Mouse (Mus musculus) testis, adult 10 weeks (tissue): ENCODE measurements around the gene Cenph. TPM values are rescaled to one million over a fixed set of nuclear protein-coding genes. Genes with fewer than 3 reads are reported as not detected.

Experiments
- polyA plus RNA-seq: library from polyadenylated mRNA; stranded (reverse); fragments of 350-450 nt; fragmentation: Illumina TruSeq; extraction: RNeasy Lipid Tissue Mini Kit (QIAGEN cat#74804); gene quantifications from one replicate; pipeline ENCODE4 v1.2.3, GENCODE M21; 2014; ENCODE audit warnings: low read depth, low replicate concordance

Cenph gene
- polyA plus RNA-seq = 19.5 TPM

DNA sequence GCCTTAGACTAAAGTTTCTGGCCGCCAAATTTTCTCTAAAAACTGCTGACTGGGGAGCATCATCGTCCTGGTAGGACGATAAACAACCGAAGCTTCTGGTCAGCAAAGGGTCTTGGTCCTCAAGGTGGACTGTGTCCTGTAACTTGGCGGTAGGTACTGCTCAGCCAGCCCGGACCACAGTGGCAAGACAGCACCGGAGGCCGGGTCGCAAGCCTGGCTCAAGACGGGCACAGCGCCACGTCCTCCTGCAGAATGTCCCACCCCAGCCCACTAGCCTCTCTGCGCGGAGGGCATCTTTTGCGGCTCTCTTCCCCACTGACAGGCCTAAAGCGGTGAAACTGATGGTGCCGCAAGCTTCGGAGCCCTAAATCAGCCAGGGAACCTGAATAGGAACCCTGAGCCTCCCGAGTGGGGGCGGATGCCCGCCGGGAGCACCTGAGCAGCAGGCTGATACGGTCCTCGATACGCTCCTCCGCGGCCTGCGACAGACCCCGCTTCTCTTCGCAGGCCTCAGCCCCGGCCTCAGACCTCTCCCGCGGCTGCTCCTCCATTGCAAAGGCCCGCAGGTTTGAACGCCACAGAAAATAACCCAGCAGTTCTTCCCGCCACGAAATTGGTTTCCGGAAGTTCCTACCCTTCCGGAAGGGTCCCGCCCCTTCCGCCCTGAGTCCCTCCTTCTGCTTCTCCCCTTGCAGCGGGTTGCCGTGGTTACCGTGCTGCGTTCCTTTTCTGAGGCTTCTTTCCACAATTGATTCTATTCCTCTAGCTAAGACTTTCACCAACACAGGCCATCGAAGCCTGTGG, at the start of gene Cenph:
Gene Cenph (minus strand): TSS at position 648 of the 804 bp plus-strand sequence.

DNA sequence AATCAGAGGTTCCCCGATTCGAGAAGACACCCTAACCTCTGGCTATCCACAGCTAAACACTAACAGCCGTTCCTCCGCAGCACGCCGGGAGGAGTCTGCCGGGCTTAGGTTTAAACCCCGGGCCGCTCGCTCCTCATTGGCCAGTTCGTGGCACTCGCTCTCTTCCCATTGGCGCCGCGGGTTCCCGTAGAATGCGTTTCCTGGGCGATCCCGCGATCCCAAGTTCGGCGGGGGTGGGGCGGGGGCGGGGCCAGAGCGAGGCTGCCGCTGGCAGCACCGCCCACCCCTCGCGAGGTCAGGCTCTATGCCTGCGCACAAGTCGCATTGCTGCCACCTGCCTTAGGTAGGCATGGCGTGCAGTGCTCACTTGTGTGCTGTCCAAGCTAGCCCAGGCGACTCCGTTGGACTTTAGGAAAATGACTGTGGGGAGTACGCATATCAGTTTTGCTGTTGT, 10.7 kb upstream of the Cenph start, which contains the start of gene Ccnb1:
Gene Ccnb1 (minus strand): TSS at position 157 of the 454 bp plus-strand sequence.

DNA sequence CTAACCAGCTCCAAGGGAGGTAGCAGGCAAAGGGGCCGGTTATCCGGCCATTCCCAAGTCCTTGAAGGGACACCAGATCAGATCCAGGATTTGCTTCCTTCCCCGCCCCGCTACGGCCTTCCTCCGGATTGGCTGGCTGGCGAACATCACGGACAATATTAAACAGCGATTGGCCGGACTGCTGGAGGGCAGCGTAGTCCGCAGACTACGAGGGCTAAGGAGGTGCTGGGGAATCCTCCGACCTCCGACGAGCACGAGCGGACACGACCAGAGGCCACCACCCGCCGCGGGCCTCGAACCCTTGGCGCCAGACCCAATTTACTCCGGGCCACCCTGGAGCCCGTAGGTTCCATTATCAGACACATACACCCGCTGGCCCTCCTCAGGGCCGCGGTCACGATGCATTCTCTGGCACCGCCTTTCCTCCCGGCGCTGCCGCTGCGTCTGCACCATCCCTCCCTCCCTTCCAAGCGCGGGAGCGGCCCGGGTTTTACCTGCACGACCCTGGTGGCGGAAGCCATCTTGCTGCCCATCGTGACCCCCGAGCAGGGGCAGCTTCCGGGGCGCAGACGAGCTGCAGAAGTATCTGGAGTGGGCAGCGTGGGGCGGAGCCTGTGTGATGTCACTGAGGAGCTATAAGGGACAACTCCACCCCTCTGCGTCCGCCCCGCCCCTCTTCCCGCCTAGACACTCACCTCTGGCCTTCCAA, 31.5 kb downstream of the Cenph start, which contains the start of gene Mrps36:
Gene Mrps36 (minus strand): TSS at position 624 of the 709 bp plus-strand sequence.

DNA sequence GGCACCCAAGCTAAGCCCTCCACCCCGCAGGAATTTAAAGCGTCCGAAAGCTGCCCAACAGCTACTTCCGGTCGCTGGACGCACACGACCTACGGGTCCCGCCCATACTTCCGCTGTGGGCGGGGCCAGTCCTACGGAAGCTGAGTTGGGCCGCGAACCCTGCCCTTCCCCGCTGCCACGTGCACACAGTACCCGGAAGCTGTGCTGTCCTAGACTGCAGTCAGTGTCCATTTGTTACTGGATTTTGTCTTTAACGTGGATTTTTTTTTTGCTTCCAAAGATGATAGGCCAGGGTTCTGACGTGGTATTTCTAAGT, 44.9 kb downstream of the Cenph start, which contains the start of gene Cdk7:
Gene Cdk7 (minus strand): TSS at position 79 of the 316 bp plus-strand sequence.

Other genes starting within 250 kb of the Cenph start
- gene Ocln, start 223.2 kb downstream of the Cenph start, polyA plus RNA-seq = 7.9 TPM
- gene Marveld2, start 158.9 kb downstream of the Cenph start, polyA plus RNA-seq = 0.64 TPM
- 2,518 TPM for gene Ak6, start 124.9 kb downstream of the Cenph start, polyA plus RNA-seq
- gene Rad17, start 124.8 kb downstream of the Cenph start, polyA plus RNA-seq = 116 TPM
- 241 TPM for gene Taf9, start 124.3 kb downstream of the Cenph start, polyA plus RNA-seq
- gene Ccdc125, start 106.2 kb downstream of the Cenph start, polyA plus RNA-seq = 0.21 TPM
- gene Cdk7, start 45.0 kb downstream of the Cenph start, polyA plus RNA-seq = 38.1 TPM
- gene Mrps36, start 31.2 kb downstream of the Cenph start, polyA plus RNA-seq = 112 TPM
- gene Ccnb1, start 10.7 kb upstream of the Cenph start, polyA plus RNA-seq = 101 TPM
- gene Slc30a5, start 57.5 kb upstream of the Cenph start, polyA plus RNA-seq = 35.9 TPM